In the genomic region with DNA sequence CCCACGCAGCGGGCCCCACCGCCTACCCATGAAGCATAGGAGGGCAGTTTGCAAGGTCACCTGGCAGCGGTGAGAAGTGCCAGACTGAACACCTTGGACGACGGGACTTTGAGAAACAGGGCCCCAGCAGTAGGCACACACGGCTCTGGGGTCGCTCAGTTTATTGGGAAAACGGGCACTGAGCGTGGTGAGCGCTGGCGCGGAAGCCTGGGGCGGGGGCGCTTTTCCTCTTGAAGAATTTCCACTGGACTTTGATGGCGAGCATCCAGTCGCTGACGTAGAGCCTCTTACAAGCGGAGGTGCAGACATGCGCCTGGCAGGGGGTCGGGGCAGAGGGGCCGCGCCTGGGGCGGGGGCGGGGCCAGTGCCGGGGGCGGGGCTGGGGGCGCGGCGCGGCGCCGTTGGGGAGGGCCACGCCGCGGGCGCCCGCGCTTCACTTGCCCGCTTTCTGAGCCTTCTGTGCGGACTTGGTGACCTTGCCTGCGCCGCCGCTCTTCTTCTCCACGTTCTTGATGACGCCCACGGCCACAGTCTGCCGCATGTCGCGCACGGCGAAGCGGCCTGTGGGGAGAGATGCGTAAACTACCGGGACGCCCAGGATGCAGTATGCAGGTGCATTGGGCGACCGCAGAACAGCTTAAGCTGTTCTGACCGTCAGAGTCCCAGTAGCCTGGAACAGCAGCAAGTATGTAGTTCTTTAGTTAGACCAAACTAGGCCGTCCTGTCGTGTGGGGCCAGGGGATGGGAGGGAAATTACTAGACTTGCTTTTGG, we compare ENCODE assay signal across 8 mouse cellular contexts. TPM values are rescaled to one million over a fixed set of nuclear protein-coding genes. Genes with fewer than 3 reads are reported as not detected.
DNase-seq lines count a peak whose midpoint lies in the region; ATAC-seq and TF ChIP-seq lines count a peak whose summit lies in the region.

No protein-coding gene starts in this region.

- no peaks in the 10 kb centered on the region for H3K27me3 ChIP-seq in spleen, adult 2 months (ENCODE audit: control insufficient read depth, insufficient read depth, low read length)
- peaks cover 2% of the 10 kb centered on the region; the same call in 1 of the 2 replicates for H3K27me3 ChIP-seq in forebrain, embryonic 11.5 days (ENCODE audit: control insufficient read depth, insufficient read depth, low read length)
- H3K27me3 ChIP-seq in hindbrain, postnatal 0 days (ENCODE audit: insufficient read depth, low read length), result no peaks in the 10 kb centered on the region
- peaks cover 77% of the 10 kb centered on the region for H3K27me3 ChIP-seq in liver, embryonic 13.5 days
- peaks cover 57% of the 10 kb centered on the region for H3K27me3 ChIP-seq in neural tube, embryonic 13.5 days

- H3K4me3 ChIP-seq in spleen, adult 2 months (ENCODE audit: extremely low read depth, insufficient read depth, insufficient read length), result peak overlapping the region; percentile 44; the same call in 1 of the 2 replicates
- H3K4me3 ChIP-seq in forebrain, embryonic 11.5 days (ENCODE audit: low read depth, low read length), result peak overlapping the region; percentile 47
- H3K4me3 ChIP-seq in hindbrain, postnatal 0 days (ENCODE audit: low read length), result peak overlapping the region; percentile 32
- peak overlapping the region; percentile 45 for H3K4me3 ChIP-seq in liver, embryonic 13.5 days (replicated peaks)
- peak overlapping the region; percentile 41 for H3K4me3 ChIP-seq in neural tube, embryonic 13.5 days

- no peak for DNase-seq in spleen, adult 2 months (ENCODE audit: low read depth in 1 of 2, low spot score in 2 of 2)
- DNase-seq in spleen, postnatal 10 days (ENCODE audit: low spot score in 2 of 2), result no peak
- DNase-seq in forebrain, embryonic 11.5 days (ENCODE audit: low spot score), result peak; percentile 79
- peak; percentile 75 for DNase-seq in hindbrain, postnatal 0 days (ENCODE audit: low spot score)
- no peak for DNase-seq in liver, embryonic 13.5 days
- no peak for DNase-seq in layer of hippocampus, adult 9-10 months (ENCODE audit: low spot score)

- H3K9ac ChIP-seq in forebrain, embryonic 11.5 days (ENCODE audit: low read length), result peak overlapping the region; percentile 59
- H3K9ac ChIP-seq in hindbrain, postnatal 0 days (replicated peaks; ENCODE audit: low read length), result peak overlapping the region; percentile 21; the same call in 1 of the 2 replicates
- H3K9ac ChIP-seq in liver, embryonic 13.5 days, result no peak overlapping the region
- H3K9ac ChIP-seq in neural tube, embryonic 13.5 days, result peak overlapping the region; percentile 63

- 2% methylated on average over 61 of the region's 61 CpGs for WGBS in spleen, adult 2 months
- WGBS in forebrain, embryonic 11.5 days, result under 1% methylated on average over 50 of the region's 61 CpGs
- WGBS in hindbrain, postnatal 0 days, result 4% methylated on average over 50 of the region's 61 CpGs
- under 1% methylated on average over 60 of the region's 61 CpGs for WGBS in liver, embryonic 13.5 days (ENCODE audit: insufficient replicate concordance)
- WGBS in neural tube, embryonic 13.5 days, result 3% methylated on average over 56 of the region's 61 CpGs

- H3K4me1 ChIP-seq in spleen, adult 2 months (ENCODE audit: control insufficient read depth, insufficient read depth, insufficient read length), result peaks cover 2% of the 10 kb centered on the region; the same call in 1 of the 2 replicates
- H3K4me1 ChIP-seq in forebrain, embryonic 11.5 days (replicated peaks; ENCODE audit: control insufficient read depth, insufficient read depth, low read length), result peaks cover 5% of the 10 kb centered on the region; the same call in 1 of the 2 replicates
- no peaks in the 10 kb centered on the region for H3K4me1 ChIP-seq in hindbrain, postnatal 0 days (ENCODE audit: insufficient read depth, low read length)
- H3K4me1 ChIP-seq in liver, embryonic 13.5 days (replicated peaks), result peaks cover 4% of the 10 kb centered on the region; the same call in 1 of the 2 replicates
- H3K4me1 ChIP-seq in neural tube, embryonic 13.5 days (replicated peaks), result peaks cover 16% of the 10 kb centered on the region

- H3K27ac ChIP-seq in spleen, adult 2 months (ENCODE audit: insufficient read depth, low read length), result no peak overlapping the region
- no peak overlapping the region for H3K27ac ChIP-seq in forebrain, embryonic 11.5 days (ENCODE audit: low read depth, low read length)
- H3K27ac ChIP-seq in hindbrain, postnatal 0 days, result no peak overlapping the region
- no peak overlapping the region for H3K27ac ChIP-seq in liver, embryonic 13.5 days
- H3K27ac ChIP-seq in neural tube, embryonic 13.5 days (replicated peaks), result peak overlapping the region; percentile 38; the same call in 1 of the 2 replicates

- peak overlapping the region; percentile 90 for H3K4me2 ChIP-seq in forebrain, embryonic 11.5 days (ENCODE audit: low read depth, low read length, severe bottlenecking)
- H3K4me2 ChIP-seq in hindbrain, postnatal 0 days (ENCODE audit: low read depth, low read length), result peak overlapping the region; percentile 63
- H3K4me2 ChIP-seq in liver, embryonic 13.5 days, result peak overlapping the region; percentile 64
- peak overlapping the region; percentile 77 for H3K4me2 ChIP-seq in neural tube, embryonic 13.5 days

- TF ChIP-seq CTCF in spleen, adult 2 months (IDR thresholded peaks at IDR 0.05; ENCODE audit: extremely low read depth, insufficient read depth, insufficient read length, insufficient replicate concordance), result no peak
- TF ChIP-seq CTCF in hindbrain, postnatal 0 days (IDR thresholded peaks at IDR 0.05; ENCODE audit: low read depth), result no peak

- no peaks in the 10 kb centered on the region for H3K36me3 ChIP-seq in spleen, adult 2 months (ENCODE audit: control insufficient read depth, insufficient read depth, low read length)
- H3K36me3 ChIP-seq in forebrain, embryonic 11.5 days (ENCODE audit: control insufficient read depth, insufficient read depth, low read length), result no peaks in the 10 kb centered on the region
- peaks cover 4% of the 10 kb centered on the region; the same call in 1 of the 2 replicates for H3K36me3 ChIP-seq in hindbrain, postnatal 0 days (ENCODE audit: insufficient read depth, low read length)
- H3K36me3 ChIP-seq in liver, embryonic 13.5 days, result no peaks in the 10 kb centered on the region
- H3K36me3 ChIP-seq in neural tube, embryonic 13.5 days, result peaks cover 39% of the 10 kb centered on the region

- ATAC-seq in forebrain, embryonic 11.5 days (replicated peaks; ENCODE audit: low FRiP score), result peak; percentile 59
- 0 out of 2 replicates have a peak, but pooled peaks have one; percentile 10 for ATAC-seq in hindbrain, postnatal 0 days
- ATAC-seq in liver, embryonic 13.5 days (ENCODE audit: low read depth), result no peak
- peak; percentile 11 for ATAC-seq in neural tube, embryonic 13.5 days (ENCODE audit: low read depth)
- no peak for ATAC-seq in inflammation-experienced regulatory T-cells, adult 6 months

- TF ChIP-seq POLR2A in spleen, adult 2 months (IDR thresholded peaks at IDR 0.05; ENCODE audit: low read depth, low read length), result no peak

- H3K9me3 ChIP-seq in forebrain, embryonic 11.5 days (ENCODE audit: control insufficient read depth, low read length), result no peaks in the 10 kb centered on the region
- no peaks in the 10 kb centered on the region for H3K9me3 ChIP-seq in hindbrain, postnatal 0 days (ENCODE audit: low read length)
- H3K9me3 ChIP-seq in liver, embryonic 13.5 days (replicated peaks), result no peaks in the 10 kb centered on the region
- no peaks in the 10 kb centered on the region for H3K9me3 ChIP-seq in neural tube, embryonic 13.5 days

RNA-seq across cellular contexts. Expression of gene Eef1a2, which starts 9.1 kb away (rescaled TPM):
- polyA plus RNA-seq in spleen, adult 2 months (2012; rRNA removed), result 0.05 TPM in 1 of 2 replicates, not detected in the other
- 0.47 and 0.55 TPM in 2 replicates for polyA plus RNA-seq in forebrain, embryonic 11.5 days (2014; fragmentation: Nextera tagmentation; extraction: Ambion mirVana)
- total RNA-seq in hindbrain, postnatal 0 days (2014; rRNA removed), result 304 and 351 TPM in 2 replicates
- polyA plus RNA-seq in hindbrain, postnatal 0 days (2015; fragmentation: Nextera tagmentation; extraction: Ambion mirVana), result 24.7 and 26.7 TPM in 2 replicates
- polyA plus RNA-seq in liver, embryonic 13.5 days (2015; fragmentation: Nextera tagmentation; extraction: Ambion mirVana), result not detected in 2 replicates
- polyA plus RNA-seq in neural tube, embryonic 13.5 days (2015; fragmentation: Nextera tagmentation; extraction: Ambion mirVana), result 7.7 and 8.9 TPM in 2 replicates
- not detected for polyA plus RNA-seq in inflammation-experienced regulatory T-cells, adult 6 months (2017; shearing (Covaris generic))

RNA-seq across cellular contexts. Expression of gene Kcnq2, which starts 12.6 kb away (rescaled TPM):
- not detected in 2 replicates for polyA plus RNA-seq in spleen, adult 2 months (2012; rRNA removed)
- polyA plus RNA-seq in forebrain, embryonic 11.5 days (2014; fragmentation: Nextera tagmentation; extraction: Ambion mirVana), result 13.6 and 13.9 TPM in 2 replicates
- 128 and 142 TPM in 2 replicates for total RNA-seq in hindbrain, postnatal 0 days (2014; rRNA removed)
- polyA plus RNA-seq in hindbrain, postnatal 0 days (2015; fragmentation: Nextera tagmentation; extraction: Ambion mirVana), result 32.3 and 34.6 TPM in 2 replicates
- 0.16 and 0.20 TPM in 2 replicates for polyA plus RNA-seq in liver, embryonic 13.5 days (2015; fragmentation: Nextera tagmentation; extraction: Ambion mirVana)
- 43.9 TPM in 2 replicates for polyA plus RNA-seq in neural tube, embryonic 13.5 days (2015; fragmentation: Nextera tagmentation; extraction: Ambion mirVana)
- polyA plus RNA-seq in inflammation-experienced regulatory T-cells, adult 6 months (2017; shearing (Covaris generic)), result under 1 TPM in 1 of 3 experiments, not detected in 2; 0.19 TPM

RNA-seq across cellular contexts. Expression of gene Ppdpf, which starts 39.3 kb away (rescaled TPM):
- polyA plus RNA-seq in spleen, adult 2 months (2012; rRNA removed), result 135 and 192 TPM in 2 replicates
- polyA plus RNA-seq in forebrain, embryonic 11.5 days (2014; fragmentation: Nextera tagmentation; extraction: Ambion mirVana), result 443 and 478 TPM in 2 replicates
- total RNA-seq in hindbrain, postnatal 0 days (2014; rRNA removed), result 300 and 340 TPM in 2 replicates
- 329 and 347 TPM in 2 replicates for polyA plus RNA-seq in hindbrain, postnatal 0 days (2015; fragmentation: Nextera tagmentation; extraction: Ambion mirVana)
- polyA plus RNA-seq in liver, embryonic 13.5 days (2015; fragmentation: Nextera tagmentation; extraction: Ambion mirVana), result 92.8 and 101 TPM in 2 replicates
- 331 and 431 TPM in 2 replicates for polyA plus RNA-seq in neural tube, embryonic 13.5 days (2015; fragmentation: Nextera tagmentation; extraction: Ambion mirVana)
- polyA plus RNA-seq in inflammation-experienced regulatory T-cells, adult 6 months (2017; shearing (Covaris generic)), result 100 to 1,000 TPM; 128 to 152 (median 146) TPM

RNA-seq across cellular contexts. Expression of gene Ptk6, which starts 54.9 kb away (rescaled TPM):
- polyA plus RNA-seq in spleen, adult 2 months (2012; rRNA removed), result 0.13 and 0.15 TPM in 2 replicates
- not detected in 2 replicates for polyA plus RNA-seq in forebrain, embryonic 11.5 days (2014; fragmentation: Nextera tagmentation; extraction: Ambion mirVana)
- total RNA-seq in hindbrain, postnatal 0 days (2014; rRNA removed), result not detected in 2 replicates
- not detected in 2 replicates for polyA plus RNA-seq in hindbrain, postnatal 0 days (2015; fragmentation: Nextera tagmentation; extraction: Ambion mirVana)
- 0.02 and 0.03 TPM in 2 replicates for polyA plus RNA-seq in liver, embryonic 13.5 days (2015; fragmentation: Nextera tagmentation; extraction: Ambion mirVana)
- not detected in 2 replicates for polyA plus RNA-seq in neural tube, embryonic 13.5 days (2015; fragmentation: Nextera tagmentation; extraction: Ambion mirVana)
- polyA plus RNA-seq in inflammation-experienced regulatory T-cells, adult 6 months (2017; shearing (Covaris generic)), result under 1 TPM in 1 of 3 experiments, not detected in 2; 0.09 TPM

Comparison
In these comparisons a context has a peak if more than half of its experiments do, and no peak if none do; other contexts are left out.
1. DNase-seq: peak in forebrain, embryonic 11.5 days (single experiment) and hindbrain, postnatal 0 days (single experiment); none in spleen, adult 2 months (0 of 2), spleen, postnatal 10 days (0 of 2), liver, embryonic 13.5 days (single experiment) and layer of hippocampus, adult 9-10 months (single experiment).
2. ATAC-seq: peak in forebrain, embryonic 11.5 days (single experiment), hindbrain, postnatal 0 days (single experiment) and neural tube, embryonic 13.5 days (single experiment); none in liver, embryonic 13.5 days (single experiment) and inflammation-experienced regulatory T-cells, adult 6 months (single experiment).
3. RNA of gene Kcnq2, which starts 12.6 kb away (polyA plus RNA-seq): 43.9 TPM in neural tube, embryonic 13.5 days, 32.3 to 34.6 TPM in hindbrain, postnatal 0 days and 13.6 to 13.9 TPM in forebrain, embryonic 11.5 days; 0.16 to 0.20 TPM in liver, embryonic 13.5 days, 0.19 TPM in inflammation-experienced regulatory T-cells, adult 6 months and not detected in spleen, adult 2 months; every median in the first group is over 10 times any median in the second.
4. Peak in every context shown above with its lines, with median percentiles within 50 percentile points of each other: H3K4me3 ChIP-seq and H3K4me2 ChIP-seq.